Mouse (Mus musculus): Measurements from ENCODE around the gene Gm3636.
"Not testable (repeated sequence)": the region's sequence is repeated elsewhere in the genome, so short reads cannot be mapped to it uniquely, and the experiment has no call there.

DNA sequence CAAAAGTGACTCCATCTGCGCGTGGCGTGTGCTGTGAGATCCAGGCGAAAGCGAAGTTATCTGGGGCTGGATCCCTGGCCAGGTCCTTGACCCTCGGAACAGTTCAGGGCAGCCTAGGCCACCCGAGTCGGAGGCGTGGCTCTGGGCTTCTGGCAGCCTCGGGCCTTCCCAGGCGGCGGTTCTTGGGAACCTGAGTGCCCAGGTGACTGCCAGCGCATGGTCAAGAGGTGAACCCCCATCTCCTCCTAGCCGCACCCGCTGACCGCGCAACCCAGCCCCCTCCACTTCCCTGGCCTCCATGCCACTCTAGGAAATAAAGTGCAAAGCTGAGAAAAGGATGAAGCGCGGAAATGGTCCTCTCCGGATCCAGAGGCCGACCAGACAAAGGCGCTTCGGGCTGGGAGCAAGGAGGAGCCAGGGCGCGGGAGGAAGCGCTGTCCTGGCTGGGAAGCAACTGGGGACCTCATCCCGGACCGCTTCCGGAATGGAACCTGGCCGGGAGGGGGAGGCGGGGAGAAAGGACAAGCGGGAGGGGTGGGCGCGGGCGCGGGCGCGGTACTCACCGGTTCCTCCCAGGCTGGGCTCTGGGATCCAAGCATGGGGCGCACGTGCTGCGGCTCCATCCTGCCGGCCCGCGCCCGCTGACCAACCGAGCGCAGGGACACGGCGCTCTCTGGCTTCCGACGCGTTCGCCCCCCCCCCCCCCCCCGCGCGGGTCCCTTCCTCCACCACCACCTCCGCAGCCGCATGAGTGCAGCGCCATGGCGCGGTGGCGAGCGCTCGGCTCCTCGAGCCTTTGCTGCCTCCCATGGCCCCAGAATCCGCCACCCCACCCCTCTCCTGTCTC is 14.5 kb upstream of the Gm3636 start:
- not testable (repeated sequence) for TF ChIP-seq POLR2A (IDR thresholded peaks at IDR 0.05; ENCODE audit: borderline replicate concordance, extremely low read depth, insufficient read depth, insufficient read length, poor library complexity, severe bottlenecking); CTCF (IDR thresholded peaks at IDR 0.05; ENCODE audit: borderline replicate concordance, extremely low read depth, insufficient read depth, insufficient read length)
